Mouse (Mus musculus) MEL (cell line): ENCODE results near the gene Rpl14.

Source experiments
- CHD1 ChIP-seq: IDR thresholded peaks from 2 replicates; pipeline ENCODE4 v1.6.1; 2012; ENCODE audit warnings: low read depth, mild to moderate bottlenecking, inconsistent platforms, low read length, improper control_type of control experiment
- CTCF ChIP-seq, 3 experiments: IDR thresholded peaks in 2 of 3; conservative IDR thresholded peaks in 1 of 3; 2 replicates each; pipeline ENCODE4 v1.5.1; 2011 to 2012; ENCODE audit warnings: low read length in 3 of 3, low read depth in 2 of 3, mild to moderate bottlenecking in 2 of 3, improper control_type of control experiment in 1 of 3, inconsistent platforms in 1 of 3, mixed read lengths in 1 of 3, moderate library complexity in 1 of 3; ENCODE audit not compliant: control insufficient read depth in 1 of 3, insufficient read depth in 1 of 3, poor library complexity in 1 of 3, severe bottlenecking in 1 of 3
- ELF1 ChIP-seq: IDR thresholded peaks from 2 replicates; pipeline ENCODE4 v1.6.1; 2014; ENCODE audit warnings: low read depth, mild to moderate bottlenecking, inconsistent platforms, low read length, improper control_type of control experiment, moderate library complexity
- MAFK ChIP-seq: IDR thresholded peaks from 2 replicates; pipeline ENCODE4 v1.6.1; 2011; ENCODE audit warnings: low read depth, mild to moderate bottlenecking, low read length, improper control_type of control experiment, borderline replicate concordance

GRCm38 (mm10) chr9:120541411-120541810 is 29.8 kb upstream of the Rpl14 start:
- no peak for TF ChIP-seq CTCF (IDR thresholded peaks at IDR 0.05 in 2 of 3, conservative IDR thresholded peaks at IDR 0.05 in 1 of 3; ENCODE audit: control insufficient read depth in 1 of 3, insufficient read depth in 1 of 3, low read depth in 2 of 3, low read length in 3 of 3, poor library complexity in 1 of 3, severe bottlenecking in 1 of 3)
- no peak for TF ChIP-seq ELF1
- TF ChIP-seq MAFK = no peak
- TF ChIP-seq CHD1 = no peak
